Mouse (Mus musculus): ENCODE measurements at regions not wholly inside any gene's neighbourhood (a gene's known extent, or its start where the extent isn't known, plus 50 kb on each side); places are given as distances from the start of the nearest gene placed in this dataset.

- TF ChIP-seq CTCF (conservative IDR thresholded peaks at IDR 0.05; ENCODE audit: low read length) = no peak
- no peak for TF ChIP-seq NANOG (IDR thresholded peaks at IDR 0.05; ENCODE audit: borderline replicate concordance, low read length)
Observed at GRCm38 (mm10) chr3:50694904-50695680, 251.7 kb upstream of the Slc7a11 start.

Data from E14TG2a.4 (cell line).